Mouse (Mus musculus) v-Abl transformed pro-B cells (cell line): Measurements from ENCODE around the gene Gm6902.
"Not testable (repeated sequence)": the region's sequence is repeated elsewhere in the genome, so short reads cannot be mapped to it uniquely, and the experiment has no call there.

Experiments
- in situ Hi-C, 2 experiments: fragments of 400-800 bp; cut with MboI; formaldehyde crosslinking; loops; one replicate each; pipeline ENCODE4 v1.15.1; 2025; ENCODE audit not compliant: unreplicated experiment in 2 of 2

The Gm6902 gene

GRCm38 (mm10) chr7:23278800-23279199 is at the start of gene Gm6902:
Gene Gm6902, minus strand, starts transcription at chr7:23278900.
- in situ Hi-C loops: not testable (repeated sequence)

DNA sequence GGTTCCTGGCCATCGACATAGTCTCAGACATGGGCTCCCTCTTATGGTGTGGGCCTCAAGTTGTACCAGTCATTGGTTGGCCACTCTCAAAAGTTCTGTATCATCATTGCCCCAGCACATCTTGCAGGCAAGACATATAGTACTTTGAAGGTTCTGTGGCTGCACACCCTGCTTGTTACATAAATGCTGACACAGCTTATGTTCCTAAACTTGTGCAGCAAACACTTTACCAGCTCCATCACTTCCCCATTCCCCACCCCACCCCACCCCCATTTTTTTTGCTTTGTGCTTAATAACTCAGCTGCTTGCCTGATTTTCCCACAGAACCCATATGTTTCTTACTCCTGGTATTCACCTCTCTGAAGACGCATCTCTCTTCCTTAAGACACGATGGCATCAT is 22.2 kb upstream of the Gm6902 start, which contains the start of gene Nlrp4e:
Gene Nlrp4e (plus strand): TSS at position 301 of the 400 bp plus-strand sequence.
- in situ Hi-C loops: not testable (repeated sequence)

- in situ Hi-C loops: not testable (repeated sequence)
Observed at GRCm38 (mm10) chr7:23251582-23251981, 27.1 kb downstream of the Gm6902 start, which contains the start of gene Vmn1r166. Gene Vmn1r166, minus strand, starts transcription at chr7:23251682.
